Comparison of ENCODE assay signal across 10 mouse cellular contexts in genomic region chr14:24206314-24206713, GRCm38 (mm10). TPM values are rescaled to one million over a fixed set of nuclear protein-coding genes. Genes with fewer than 3 reads are reported as not detected.
A peak's percentile ranks its signal among the peaks of the same experiment; 100 is the strongest.
DNase-seq lines count a peak whose midpoint lies in the region; ATAC-seq lines count a peak whose summit lies in the region.
"Had no signal": no experiment of that assay in that cellular context is flagged by ENCODE, and none has a peak within 500 bp of the region (broad histone marks: within the 10 kb centered on the region; RNA-seq: fewer than 3 reads in every experiment).

No protein-coding gene starts in this region.

- peak overlapping the region; percentile 84 for H3K27ac ChIP-seq in heart, embryonic 12.5 days (ENCODE audit: poor library complexity, severe bottlenecking)
- H3K27ac ChIP-seq in intestine, embryonic 16.5 days (ENCODE audit: low read length) = 0 out of 2 replicates have a peak overlapping the region, but pooled peaks have one; percentile 33
- H3K27ac ChIP-seq: embryonic facial prominence, embryonic 13.5 days had no signal

- H3K4me2 ChIP-seq in heart, embryonic 12.5 days = peak overlapping the region; percentile 47
- no peak overlapping the region for H3K4me2 ChIP-seq in intestine, embryonic 16.5 days (ENCODE audit: low read depth, low read length)
- H3K4me2 ChIP-seq: embryonic facial prominence, embryonic 13.5 days had no signal

- H3K9me3 ChIP-seq in heart, embryonic 12.5 days (replicated peaks) = no peaks in the 10 kb centered on the region
- no peaks in the 10 kb centered on the region for H3K9me3 ChIP-seq in intestine, embryonic 16.5 days (ENCODE audit: control insufficient read depth, low read length)
- H3K9me3 ChIP-seq: embryonic facial prominence, embryonic 13.5 days had no signal

- no peak overlapping the region for H3K4me3 ChIP-seq in heart, embryonic 12.5 days
- H3K4me3 ChIP-seq in intestine, embryonic 16.5 days (ENCODE audit: low read length) = no peak overlapping the region
- H3K4me3 ChIP-seq: embryonic facial prominence, embryonic 13.5 days had no signal

- no peak overlapping the region for H3K9ac ChIP-seq in heart, embryonic 12.5 days
- H3K9ac ChIP-seq in intestine, embryonic 16.5 days (ENCODE audit: low read depth, low read length) = no peak overlapping the region
- H3K9ac ChIP-seq: embryonic facial prominence, embryonic 13.5 days had no signal

- ATAC-seq in heart, embryonic 12.5 days (ENCODE audit: insufficient number of reproducible peaks, low FRiP score) = no peak
- peak; percentile 25; the same call in 1 of the 2 replicates for ATAC-seq in intestine, embryonic 16.5 days

- H3K4me1 ChIP-seq in heart, embryonic 12.5 days (replicated peaks) = peaks cover 79% of the 10 kb centered on the region
- H3K4me1 ChIP-seq in intestine, embryonic 16.5 days (ENCODE audit: control insufficient read depth, insufficient read depth, low read length) = peaks cover 49% of the 10 kb centered on the region

- DNase-seq in heart, adult 8-10 months (ENCODE audit: low spot score) = no peak
- DNase-seq in retina, postnatal 1 day = peak; percentile 54
- DNase-seq in retina, embryonic 14.5 days (ENCODE audit: low spot score) = no peak
- DNase-seq in spleen, postnatal 14 days (ENCODE audit: low spot score in 2 of 2) = no peak
- no peak for DNase-seq in right cerebral cortex, postnatal 25 days
- DNase-seq in thymus, adult 18-20 months = no peak
- DNase-seq: lung, postnatal 36 days had no signal

- no peaks in the 10 kb centered on the region for H3K36me3 ChIP-seq in heart, embryonic 12.5 days
- 0 out of 2 replicates have a peak, but pooled peaks cover 2% of the 10 kb centered on the region for H3K36me3 ChIP-seq in intestine, embryonic 16.5 days (ENCODE audit: control insufficient read depth, insufficient read depth, low read length)

- H3K27me3 ChIP-seq in heart, embryonic 12.5 days (replicated peaks) = no peaks in the 10 kb centered on the region
- no peaks in the 10 kb centered on the region for H3K27me3 ChIP-seq in intestine, embryonic 16.5 days (replicated peaks; ENCODE audit: control insufficient read depth, insufficient read depth, low read length)
- H3K27me3 ChIP-seq: embryonic facial prominence, embryonic 13.5 days had no signal

- 11% methylated on average over 8 of the region's 9 CpGs for WGBS in heart, embryonic 12.5 days
- 41% methylated on average over 6 of the region's 9 CpGs for WGBS in intestine, embryonic 16.5 days

RNA-seq across cellular contexts. Expression of gene Dlg5, which starts 39.4 kb away (rescaled TPM):
- 13.6 and 16.2 TPM in 2 replicates for polyA plus RNA-seq in heart, embryonic 12.5 days (2016; fragmentation: Nextera tagmentation; extraction: Ambion mirVana)
- total RNA-seq in heart, adult 8-10 months (2022) = 10 to 100 TPM in 2 of 4 experiments, 1 to 10 TPM in 2; 9.0 to 12.7 (median 9.8) TPM
- 7.4 and 7.8 TPM in 2 replicates for polyA plus RNA-seq in intestine, embryonic 16.5 days (2015; fragmentation: Nextera tagmentation; extraction: Ambion mirVana)
